Mouse (Mus musculus): ENCODE data around the gene Chst13.
A peak's percentile ranks its signal among the peaks of the same experiment; 100 is the strongest.

Chst13 gene

DNA sequence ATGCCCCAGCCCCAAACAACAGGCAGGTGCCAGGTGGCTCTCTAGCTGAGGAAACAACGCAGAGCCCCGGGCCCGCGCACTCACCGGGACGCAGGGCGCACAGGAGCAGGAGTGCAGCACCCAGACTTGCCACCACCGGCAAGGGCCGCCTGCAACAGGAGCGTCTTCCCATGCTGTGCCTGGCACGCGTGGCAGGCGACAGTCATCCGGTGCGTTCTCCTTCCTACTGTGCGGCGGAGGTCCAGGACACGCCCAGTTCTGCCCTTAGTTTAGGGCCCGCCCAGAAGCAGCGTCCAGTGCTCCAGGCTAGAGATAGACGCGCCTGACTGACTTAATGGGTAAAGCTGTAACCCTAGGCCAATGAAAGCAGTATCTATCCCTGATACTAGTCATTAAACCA is at the start of gene Chst13:
Gene Chst13, minus strand, starts transcription at position 195 of the 400 bp plus-strand sequence.
- no peak for DNase-seq (ENCODE audit: low read depth)

DNA sequence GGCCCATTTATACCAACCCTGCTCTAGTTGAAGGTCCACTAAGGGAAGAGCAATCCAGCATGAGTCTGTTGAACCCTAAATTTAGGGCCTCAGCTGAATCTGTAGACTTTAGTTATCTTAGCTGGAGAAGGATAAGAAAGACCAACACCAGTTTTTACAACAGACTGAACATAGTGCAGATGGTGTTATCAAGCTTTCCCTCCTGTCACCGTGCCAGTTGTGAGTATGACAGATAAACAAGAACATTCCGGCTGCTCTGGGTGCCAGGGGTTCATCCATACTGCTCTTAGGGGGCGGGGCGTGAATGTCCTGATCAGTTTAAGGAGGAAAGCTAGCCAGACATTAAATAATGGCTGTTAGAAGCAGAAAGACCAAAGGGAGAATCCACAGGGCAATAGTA is 49.7 kb upstream of the Chst13 start:
- no peak for DNase-seq (ENCODE audit: low read depth)

DNA sequence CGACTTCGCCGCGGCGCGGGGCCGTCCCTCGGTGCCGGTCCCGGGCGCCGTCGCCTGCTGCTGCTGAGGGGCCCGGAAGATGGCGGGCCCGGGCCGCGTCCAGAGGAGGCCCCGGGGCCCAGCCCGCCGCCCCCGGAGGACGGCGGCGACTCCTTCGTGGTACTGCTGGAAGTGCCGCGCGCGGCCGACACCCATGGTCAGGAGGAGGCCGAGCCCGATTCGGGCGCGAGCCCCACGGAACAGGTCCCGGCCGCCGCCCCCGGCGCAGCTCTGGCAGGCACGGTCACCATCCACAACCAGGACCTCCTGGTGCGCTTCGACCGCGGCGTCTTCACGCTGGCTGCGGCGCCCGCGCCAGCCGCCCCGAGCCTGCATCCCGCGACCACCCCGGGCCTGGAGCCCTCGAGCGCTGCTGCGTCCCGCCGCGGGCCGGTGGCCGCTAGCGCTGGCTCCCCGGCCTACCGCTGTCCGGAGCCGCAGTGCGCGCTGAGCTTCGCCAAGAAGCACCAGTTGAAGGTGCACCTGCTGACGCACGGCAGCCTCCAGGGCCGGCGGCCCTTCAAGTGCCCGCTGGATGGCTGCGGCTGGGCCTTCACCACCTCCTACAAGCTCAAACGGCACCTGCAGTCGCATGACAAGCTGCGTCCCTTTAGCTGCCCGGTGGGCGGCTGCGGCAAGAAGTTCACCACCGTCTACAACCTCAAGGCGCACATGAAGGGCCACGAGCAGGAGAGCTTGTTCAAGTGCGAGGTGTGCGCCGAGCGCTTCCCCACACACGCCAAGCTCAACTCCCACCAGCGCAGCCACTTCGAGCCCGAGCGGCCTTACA is 45.0 kb upstream of the Chst13 start:
- DNase-seq (ENCODE audit: low read depth): peak; percentile 60

DNA sequence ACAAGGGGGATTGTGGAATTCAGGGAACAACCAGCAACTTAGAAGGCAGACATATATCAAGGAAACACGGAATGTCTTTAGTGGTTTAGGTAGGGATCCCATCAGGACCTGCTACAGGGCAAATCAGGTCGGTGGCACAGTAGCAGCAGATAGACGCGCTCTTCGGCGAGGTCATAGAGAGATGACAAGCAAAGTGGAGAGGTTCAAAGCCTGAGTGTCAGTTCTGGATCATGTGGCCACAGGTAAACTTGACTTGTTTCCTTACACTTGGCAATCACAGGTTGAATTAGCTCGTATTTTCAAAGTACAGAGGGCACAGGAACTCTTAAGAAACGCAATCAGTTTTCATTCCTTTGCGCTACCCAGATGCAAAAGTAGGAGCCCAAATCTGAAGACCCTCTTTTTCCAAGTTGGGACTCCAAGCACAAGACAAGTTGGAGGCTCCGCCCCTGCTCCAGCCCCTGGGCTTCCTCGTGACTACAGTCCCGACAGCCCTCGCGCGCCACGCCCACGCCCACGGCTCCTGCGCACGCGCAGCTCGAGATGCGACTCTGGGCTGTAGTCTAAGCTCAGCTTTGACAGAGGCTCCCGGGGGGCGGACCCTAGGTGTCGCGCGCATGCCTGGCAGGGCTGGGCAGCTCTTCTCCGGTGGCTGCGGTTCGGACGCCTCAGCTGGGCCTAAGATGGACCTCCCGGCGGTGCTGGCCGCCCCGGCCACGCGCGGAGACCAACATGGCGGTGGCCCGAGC is 44.2 kb upstream of the Chst13 start, which contains the start of gene Zxdc:
Gene Zxdc, plus strand, starts transcription at position 517 of the 749 bp plus-strand sequence.
- peak; percentile 96 for DNase-seq (ENCODE audit: low read depth)

DNA sequence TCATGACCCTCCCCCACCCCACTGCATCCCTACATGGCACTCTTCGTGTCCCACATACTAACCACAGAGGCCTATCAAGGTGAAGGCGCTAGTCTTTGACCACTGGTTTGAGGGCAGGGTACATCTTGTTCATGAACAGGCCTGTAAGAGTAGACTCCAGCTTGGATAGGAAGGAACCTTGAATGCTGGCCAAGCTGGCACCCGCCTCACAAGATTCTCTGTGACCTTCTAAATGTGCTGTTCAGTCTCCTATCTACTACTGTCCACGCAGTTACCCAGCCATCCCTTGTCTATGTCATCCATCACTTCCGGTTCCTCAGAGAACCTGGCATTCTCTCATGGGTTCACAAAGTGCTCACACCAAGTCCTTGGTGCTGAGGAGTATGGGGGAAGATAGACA is 38.3 kb upstream of the Chst13 start:
- DNase-seq (ENCODE audit: low read depth): no peak

DNA sequence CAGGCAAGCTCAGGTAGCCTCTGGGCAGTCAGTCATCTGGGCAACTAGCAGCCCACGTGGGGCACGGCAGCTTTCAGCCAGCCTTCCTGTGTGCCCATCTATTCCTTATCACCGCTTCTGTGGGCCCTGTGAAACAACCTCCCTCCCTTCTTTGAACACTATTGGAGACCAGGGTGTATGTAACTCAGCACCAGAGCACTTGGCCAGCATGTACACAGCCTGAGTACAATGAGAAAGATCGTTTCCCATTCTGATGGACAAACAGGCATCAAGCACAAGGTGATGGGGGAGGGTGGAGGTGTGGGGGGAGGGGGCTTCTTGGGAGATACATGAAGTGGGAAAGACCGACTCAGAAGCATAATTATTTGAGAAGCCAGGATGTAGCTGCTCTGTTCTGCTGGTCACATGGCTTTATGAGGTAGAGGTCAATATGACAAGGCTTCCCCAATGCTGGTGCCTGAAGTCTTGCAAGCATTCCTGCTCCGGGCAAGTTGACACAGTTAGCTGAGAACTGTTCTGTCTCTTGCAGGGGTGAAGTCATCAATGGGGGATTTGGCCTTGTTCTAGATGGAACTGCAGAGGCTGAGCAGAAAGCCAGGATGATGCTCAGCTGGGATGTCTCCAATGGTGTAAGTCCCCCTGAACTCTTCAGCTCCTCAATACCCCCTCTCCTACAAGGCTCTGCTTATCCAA is 36.1 kb upstream of the Chst13 start:
- no peak for DNase-seq (ENCODE audit: low read depth)

DNA sequence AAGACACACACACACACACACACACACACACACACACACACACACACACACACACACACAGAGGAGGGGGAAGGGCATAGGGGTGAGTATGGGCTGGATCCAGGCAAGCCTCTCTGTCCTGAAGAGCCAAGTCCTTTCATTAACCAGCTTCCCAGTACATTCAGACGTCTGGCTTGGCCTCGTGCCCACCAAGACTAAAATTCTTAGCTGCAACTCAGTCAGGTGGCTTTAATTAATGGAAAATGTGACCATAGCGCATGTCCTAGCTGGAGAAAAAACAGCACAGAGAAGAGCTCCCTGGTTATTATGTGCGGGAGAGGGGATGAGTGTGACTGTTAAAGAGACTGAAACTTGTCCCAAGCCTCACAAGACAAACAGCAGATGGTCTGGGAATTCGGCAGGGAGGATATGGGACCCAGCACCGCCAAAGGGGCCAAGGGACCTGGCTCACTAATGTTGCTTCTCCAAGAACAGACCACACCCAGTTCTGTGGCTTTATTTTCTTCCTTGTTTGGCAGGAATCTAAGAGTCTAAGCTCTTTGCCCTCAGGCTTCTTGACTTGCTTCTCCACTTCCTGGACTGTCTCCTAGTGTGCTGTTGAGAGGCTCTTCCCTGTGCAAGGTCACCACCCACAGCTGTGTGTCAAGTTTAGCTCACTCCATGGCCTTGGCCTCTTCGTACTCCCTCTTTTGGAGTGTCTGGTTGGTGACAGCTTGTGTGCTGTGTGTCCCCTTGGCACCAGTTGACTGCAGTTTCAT is 35.2 kb upstream of the Chst13 start:
- DNase-seq (ENCODE audit: low read depth): no peak

DNA sequence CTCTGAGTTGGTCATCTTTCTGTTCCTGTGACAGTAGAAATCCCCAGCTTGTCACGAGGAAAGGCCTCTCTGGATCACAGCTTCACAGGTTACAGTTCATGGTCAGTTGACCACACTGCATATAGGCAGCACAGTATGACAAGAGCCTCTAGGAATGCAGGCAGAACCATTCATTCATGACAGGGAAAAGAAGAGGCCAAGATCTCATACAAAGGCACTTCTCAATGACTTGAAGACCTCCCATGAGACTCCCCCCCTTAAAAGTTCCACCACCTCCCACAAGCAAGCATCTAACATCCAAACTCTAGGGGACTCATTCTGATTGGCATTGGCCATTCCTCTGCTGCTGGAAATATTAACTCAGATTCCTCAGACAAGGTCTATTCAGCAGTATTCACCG is 34.5 kb upstream of the Chst13 start:
- no peak for DNase-seq (ENCODE audit: low read depth)

DNA sequence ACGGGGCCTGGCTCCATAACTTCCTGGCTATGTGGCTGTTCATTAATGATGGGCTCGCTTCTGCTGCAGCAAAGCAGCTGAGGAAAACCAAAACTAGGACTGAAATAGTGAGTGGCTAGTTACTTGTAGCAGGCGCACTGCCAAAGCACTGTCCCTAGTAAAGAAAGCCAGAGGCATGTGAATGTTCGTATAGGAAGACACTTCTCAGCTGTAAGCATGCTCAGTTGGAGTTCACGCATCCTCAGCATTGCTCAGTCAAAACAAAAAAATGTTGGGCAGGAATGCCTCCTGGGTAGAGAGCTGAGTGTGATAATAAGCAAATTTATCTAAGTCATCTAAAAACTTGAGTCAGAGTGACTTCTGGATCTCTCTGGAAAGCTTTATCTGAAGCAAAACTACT is 33.2 kb upstream of the Chst13 start:
- no peak for DNase-seq (ENCODE audit: low read depth)

DNA sequence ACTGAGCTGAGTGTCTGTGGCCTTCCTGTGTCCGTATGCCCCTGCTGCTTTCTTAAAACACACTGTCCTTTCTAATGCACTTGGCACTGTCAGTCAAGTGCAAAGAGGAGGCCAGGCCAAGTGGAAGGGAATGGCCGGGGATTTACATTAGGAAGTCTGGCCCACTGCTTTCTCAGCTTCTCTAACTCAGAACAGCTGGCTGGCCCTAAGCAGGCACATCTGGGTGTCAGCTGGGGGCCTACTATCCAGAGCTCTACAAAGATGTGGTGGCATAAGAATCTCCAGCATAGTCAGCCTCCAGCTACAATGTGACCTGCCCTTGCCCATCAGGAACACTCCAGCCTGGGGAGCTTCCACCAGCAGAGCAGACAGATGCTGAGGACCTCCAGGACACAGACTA is 25.0 kb upstream of the Chst13 start:
- DNase-seq (ENCODE audit: low read depth): no peak

DNA sequence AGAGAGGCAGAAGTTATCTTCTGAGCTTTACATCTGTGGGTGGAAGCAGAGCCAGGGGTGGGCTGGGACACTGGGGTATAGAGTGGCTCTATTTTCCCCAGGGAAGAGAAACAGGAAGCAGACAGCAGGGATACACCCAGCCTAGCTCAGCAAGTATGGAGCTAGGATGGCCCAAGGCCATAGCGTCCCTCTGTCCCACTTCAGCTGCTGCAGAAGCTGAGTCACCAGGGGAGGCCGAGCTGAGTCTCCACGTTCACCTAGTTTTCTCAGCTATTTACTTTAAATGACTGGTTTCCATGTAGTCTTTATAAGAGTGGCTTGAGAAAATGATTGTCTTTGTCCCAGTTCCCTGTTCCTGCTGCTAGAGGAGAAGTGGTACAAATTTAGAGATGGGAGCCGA is 23.5 kb upstream of the Chst13 start:
- DNase-seq (ENCODE audit: low read depth): no peak

DNA sequence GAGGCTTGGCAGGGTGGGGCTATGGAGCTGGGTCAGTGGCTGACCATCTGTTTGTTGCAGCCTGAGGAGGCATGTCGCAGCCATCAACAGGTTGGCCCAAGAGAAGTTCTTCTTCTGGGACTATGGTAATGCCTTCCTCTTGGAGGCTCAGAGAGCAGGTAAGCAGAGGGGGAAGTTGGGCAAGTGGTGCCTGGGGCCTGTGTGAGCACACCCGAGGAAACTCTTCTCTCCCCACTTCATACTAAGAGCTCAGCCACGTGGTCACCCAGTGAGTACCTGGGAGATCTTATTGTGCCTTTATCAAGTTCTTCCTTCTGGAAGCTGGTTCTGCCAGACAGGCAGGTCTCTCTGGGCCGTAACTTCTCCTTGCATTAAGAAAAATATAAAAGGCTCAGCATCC is 22.2 kb upstream of the Chst13 start:
- DNase-seq (ENCODE audit: low read depth): no peak

DNA sequence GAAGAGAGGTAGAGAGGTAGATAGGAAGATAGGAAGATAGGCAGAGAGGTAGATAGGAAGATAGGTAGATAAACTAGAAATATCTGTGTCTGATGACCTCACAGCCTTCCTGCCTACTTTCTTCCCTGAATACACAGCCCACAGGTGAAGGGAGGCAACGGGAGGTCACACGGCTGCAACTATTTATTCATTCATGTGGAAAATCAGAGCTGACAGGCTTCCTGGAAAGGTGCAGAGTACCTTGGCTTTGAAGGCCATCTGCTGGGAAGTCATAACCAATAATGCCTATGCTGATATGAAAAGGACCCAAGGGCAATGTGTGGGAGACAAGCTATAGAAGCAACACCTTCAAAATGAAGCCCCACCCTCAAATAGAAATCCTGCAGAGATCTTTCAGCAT is 17.4 kb upstream of the Chst13 start:
- no peak for DNase-seq (ENCODE audit: low read depth)

DNA sequence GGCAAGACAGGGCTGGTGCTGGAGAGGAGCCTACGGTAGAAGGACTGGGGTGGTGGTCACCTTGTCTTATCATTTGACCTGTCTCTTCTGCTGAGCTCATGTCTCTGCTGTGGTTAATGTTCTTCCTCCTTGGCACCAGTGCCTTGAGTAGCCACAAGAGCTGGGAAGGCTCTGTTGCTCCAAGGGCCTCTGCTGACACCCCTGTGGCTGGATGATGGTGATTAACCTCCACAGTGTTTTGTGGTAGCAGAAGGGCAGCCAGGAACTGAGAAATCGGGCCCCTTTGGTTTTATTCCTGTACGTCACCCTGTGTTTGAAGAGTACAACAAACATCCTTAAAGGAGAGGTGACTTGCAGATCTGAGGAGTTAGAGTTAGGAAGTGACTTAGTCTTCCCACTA is 9.3 kb upstream of the Chst13 start:
- DNase-seq (ENCODE audit: low read depth): no peak

DNA sequence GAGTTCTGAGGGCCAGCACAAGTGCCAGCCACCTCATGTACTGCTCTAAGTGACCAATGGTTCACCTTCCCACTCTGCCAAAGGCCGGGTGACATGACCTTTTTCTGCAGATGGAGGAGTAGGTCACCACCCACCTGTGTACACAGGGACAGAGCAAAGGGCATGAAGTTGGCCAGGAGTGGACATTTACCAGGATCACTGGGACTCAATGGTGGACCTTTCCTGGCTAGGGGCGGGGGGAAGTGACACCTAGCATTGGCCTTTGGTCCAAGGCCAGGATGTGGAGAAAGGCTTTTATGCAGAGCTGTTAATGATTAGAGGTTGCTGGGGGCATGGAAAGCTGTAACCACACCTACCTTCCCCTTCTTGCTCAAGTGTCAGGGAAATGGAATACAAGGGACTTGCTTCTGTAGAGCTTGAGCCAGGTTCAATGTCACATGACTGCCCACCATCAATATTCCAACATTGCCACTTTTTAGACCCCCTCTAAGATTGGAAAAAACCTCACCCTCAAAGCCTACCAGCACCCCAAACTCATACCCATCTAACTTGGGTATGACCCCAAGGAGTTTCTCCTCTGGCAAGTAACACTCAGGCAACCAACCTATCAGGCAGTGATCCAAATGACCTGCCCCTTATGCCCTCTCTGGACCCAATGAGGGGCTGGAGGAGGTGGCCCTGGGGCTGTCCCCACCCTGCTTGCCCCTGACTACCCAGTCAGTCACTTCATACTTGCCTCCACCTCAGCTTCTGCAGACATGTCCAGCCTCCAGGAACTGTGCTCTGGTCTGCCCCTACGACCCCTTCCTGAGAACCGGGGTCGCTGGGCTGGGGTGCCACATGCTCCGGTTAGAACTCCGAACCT is 7.8 kb upstream of the Chst13 start, which contains the start of gene Uroc1:
Gene Uroc1, plus strand, starts transcription at position 724 of the 865 bp plus-strand sequence.
- no peak for DNase-seq (ENCODE audit: low read depth)

DNA sequence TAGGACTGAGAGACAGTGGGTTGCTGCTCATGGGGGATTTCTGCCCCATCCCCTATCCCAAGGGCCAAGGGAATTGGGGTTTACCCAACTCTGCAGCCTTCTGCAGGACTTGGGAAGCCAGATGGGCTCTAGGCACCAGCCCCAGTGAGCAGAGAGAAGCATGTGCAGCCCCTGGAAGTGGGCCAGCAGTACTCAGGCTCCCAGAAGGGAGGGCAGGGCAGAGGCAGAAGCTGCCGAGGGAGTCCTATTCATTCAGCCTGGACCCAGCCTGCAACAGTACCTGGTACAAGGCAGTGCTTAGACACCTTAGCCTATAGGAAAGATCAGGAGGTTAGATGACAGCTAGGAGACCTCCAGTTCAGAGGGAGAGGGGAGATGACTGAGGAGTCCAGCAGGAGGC is 5.0 kb upstream of the Chst13 start:
- DNase-seq (ENCODE audit: low read depth): no peak

DNA sequence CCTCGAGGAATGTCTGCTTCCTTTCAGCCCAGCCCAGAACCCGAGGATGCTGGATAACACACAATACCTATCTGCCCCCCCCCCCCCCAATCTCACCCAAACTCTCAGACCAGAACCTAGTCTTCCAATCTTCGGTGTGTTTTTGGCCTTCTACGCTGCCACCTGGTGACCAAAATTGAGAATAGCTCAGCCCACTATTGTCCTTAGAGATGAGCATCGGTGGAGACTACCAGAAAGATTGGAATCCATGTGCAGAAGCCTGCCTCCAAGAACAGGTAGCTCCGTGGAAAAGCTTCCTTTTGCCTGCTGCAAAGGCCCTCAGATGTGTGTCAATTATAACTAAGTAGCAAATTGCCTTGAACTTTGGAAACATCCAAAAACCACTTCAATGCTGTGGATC is 2.7 kb upstream of the Chst13 start:
- peak; percentile 9 for DNase-seq (ENCODE audit: low read depth)

DNA sequence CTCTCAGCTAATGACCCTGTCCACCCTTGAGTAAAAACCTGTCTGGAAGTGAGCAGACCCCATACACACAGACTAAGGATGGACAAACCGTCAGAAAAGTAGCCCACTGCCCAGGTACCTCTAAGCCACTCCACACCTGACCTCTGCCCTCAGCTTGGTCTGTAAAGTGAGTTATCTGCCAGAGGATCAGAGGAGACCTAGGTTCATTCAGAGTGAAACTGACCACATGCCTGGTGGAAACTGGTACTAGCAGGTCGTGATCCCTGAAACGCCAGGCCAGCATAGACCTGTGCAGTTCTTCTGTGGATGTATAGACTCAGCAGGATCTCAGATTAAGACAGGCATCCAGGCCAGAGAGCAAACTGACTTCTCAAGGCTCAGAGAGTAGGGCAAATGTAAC is 522 bp downstream of the Chst13 start:
- DNase-seq (ENCODE audit: low read depth): no peak

DNA sequence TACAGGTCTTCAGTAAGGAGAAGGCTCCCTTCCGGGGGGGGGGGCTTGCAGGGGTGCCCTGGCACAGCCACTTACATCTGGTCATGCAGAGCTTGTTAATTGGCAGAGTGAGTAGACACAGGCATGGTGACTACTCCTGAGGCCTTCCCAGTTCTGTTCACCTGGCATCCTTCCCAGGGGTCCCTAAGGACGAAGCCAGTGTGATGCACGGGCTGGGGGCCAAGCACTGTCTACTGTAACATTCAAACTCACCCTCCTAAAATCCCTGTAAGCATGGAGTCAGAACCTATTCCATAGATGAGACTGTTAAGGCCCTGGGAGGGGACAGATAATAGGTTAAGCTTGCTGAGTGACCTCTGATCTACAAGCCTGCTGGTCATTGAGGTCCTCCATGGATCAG is 959 bp downstream of the Chst13 start:
- no peak for DNase-seq (ENCODE audit: low read depth)

DNA sequence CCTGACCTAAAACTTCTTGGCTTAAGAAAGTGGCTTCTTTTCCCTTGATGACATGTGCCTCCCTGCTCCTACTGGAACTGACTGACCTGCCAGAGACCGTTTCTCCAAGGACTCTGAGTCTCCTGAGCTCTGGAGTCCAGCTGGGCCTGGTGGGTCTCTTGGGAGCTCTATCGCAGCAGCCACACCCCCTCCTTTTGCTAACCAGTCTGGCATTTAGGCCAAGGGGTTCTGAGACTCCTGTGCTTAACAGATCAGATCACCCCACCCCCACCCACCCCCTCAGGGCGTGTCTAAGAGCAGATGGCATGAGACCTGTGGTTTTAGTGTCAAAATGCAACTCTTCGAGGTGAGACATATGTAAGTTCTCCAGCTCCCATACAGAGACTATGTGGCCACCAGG is 3.2 kb downstream of the Chst13 start:
- DNase-seq (ENCODE audit: low read depth): peak; percentile 2

DNA sequence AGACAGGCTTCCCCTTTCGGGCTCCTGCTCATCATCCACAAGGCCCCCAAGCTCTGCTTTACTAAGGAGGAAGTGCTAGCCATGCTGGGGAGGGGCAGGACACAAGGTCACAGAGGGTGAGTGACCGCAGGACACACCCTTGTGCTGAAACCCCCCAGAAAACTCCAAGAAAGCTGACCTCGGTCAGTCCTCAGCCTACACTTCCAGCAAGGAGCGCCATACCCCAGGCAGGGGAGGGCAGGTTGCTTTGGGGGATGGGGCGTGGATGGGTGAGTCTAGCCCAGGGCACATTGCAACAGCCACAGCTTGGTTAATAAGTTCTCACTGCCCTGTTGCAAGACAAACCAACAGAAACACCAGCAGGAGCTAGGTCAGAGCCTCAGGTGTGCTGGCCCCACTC is 4.6 kb downstream of the Chst13 start:
- DNase-seq (ENCODE audit: low read depth): no peak

Measured in induced T-regulatory cell, adult 2 months (primary cell).